Mouse (Mus musculus): ENCODE results near the gene Meltf. TPM values are rescaled to one million over a fixed set of nuclear protein-coding genes. Genes with fewer than 3 reads are reported as not detected.

Meltf gene
- polyA plus RNA-seq, 1 experiment: 0.35 TPM

Other genes starting within 250 kb of the Meltf start
- gene Dlg1, start 215.4 kb upstream of the Meltf start, polyA plus RNA-seq (2012; rRNA removed): 11.2 and 18.1 TPM in 2 replicates
- gene Pigz, start 55.0 kb downstream of the Meltf start, polyA plus RNA-seq (2012; rRNA removed): 1.3 and 1.9 TPM in 2 replicates
- 59.9 and 74.7 TPM in 2 replicates for gene 0610012G03Rik, start 69.7 kb downstream of the Meltf start, polyA plus RNA-seq (2012; rRNA removed)
- 5.8 and 6.8 TPM in 2 replicates for gene Ncbp2, start 69.7 kb downstream of the Meltf start, polyA plus RNA-seq (2012; rRNA removed)
- gene Senp5, start 124.5 kb downstream of the Meltf start, polyA plus RNA-seq (2012; rRNA removed): 3.9 and 5.4 TPM in 2 replicates
- 20.0 and 21.9 TPM in 2 replicates for gene Pak2, start 200.5 kb downstream of the Meltf start, polyA plus RNA-seq (2012; rRNA removed)
- 33.9 and 38.4 TPM in 2 replicates for gene Pigx, start 220.9 kb downstream of the Meltf start, polyA plus RNA-seq (2012; rRNA removed)
- 10.1 and 10.5 TPM in 2 replicates for gene Cep19, start 221.0 kb downstream of the Meltf start, polyA plus RNA-seq (2012; rRNA removed)

All from large intestine, adult 2 months (tissue).